9 mouse cellular contexts compared by ENCODE assay signal in the genomic region with DNA sequence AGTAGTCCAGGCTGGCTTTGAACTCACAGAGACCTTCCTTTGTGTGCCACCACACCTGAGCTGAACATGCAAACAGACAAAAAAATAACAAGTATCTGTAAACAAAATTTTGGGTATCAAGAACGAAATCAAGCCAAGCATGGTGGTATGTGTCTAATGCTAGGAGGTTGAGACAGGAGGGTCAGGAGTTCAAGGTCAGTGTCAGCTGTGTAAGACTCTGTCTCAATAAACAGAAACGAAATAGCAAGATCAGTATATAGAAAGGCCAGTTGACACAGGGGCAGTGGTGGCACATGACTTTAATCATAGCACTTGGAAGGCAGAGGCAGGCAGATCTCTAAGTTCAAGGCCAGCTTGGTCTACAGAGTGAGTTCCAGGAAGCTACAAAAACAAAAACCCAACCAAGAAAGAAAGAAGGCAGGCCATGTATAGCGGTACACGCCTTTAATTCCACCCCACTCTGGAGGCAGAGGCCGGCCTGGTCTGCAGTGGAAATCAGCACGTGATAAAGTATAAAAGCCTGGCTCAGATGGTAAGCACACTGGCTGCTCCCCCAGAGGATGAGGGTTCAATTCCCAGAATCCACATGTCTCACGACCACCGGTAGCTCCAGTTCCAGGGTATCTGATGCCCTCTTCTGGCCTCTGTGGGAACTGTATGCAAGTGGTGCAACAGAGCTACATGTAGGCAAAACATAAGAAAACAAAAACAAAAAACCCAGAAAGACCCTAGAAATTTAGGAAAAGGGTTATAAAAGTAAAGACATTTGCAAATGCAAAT. TPM values are rescaled to one million over a fixed set of nuclear protein-coding genes. Genes with fewer than 3 reads are reported as not detected.
DNase-seq lines count a peak whose midpoint lies in the region; ATAC-seq and TF ChIP-seq lines count a peak whose summit lies in the region.
"Had no signal": no experiment of that assay in that cellular context is flagged by ENCODE, and none has a peak within 500 bp of the region (broad histone marks: within the 10 kb centered on the region; RNA-seq: fewer than 3 reads in every experiment).

No protein-coding gene starts in this region.

- H3K27me3 ChIP-seq in forebrain, embryonic 10.5 days (ENCODE audit: poor library complexity, severe bottlenecking) = no peaks in the 10 kb centered on the region
- no peaks in the 10 kb centered on the region for H3K27me3 ChIP-seq in kidney, adult 2 months (replicated peaks; ENCODE audit: control insufficient read depth, insufficient read depth, low read length)
- no peaks in the 10 kb centered on the region for H3K27me3 ChIP-seq in lung, postnatal 0 days (replicated peaks; ENCODE audit: insufficient read depth, low read length)
- no peaks in the 10 kb centered on the region for H3K27me3 ChIP-seq in small intestine, adult 2 months (ENCODE audit: control insufficient read depth, insufficient read depth, low read length)
- H3K27me3 ChIP-seq: megakaryocyte, embryonic 14.5 days had no signal

- ATAC-seq in lung, postnatal 0 days = peak; percentile 26; the same call in 1 of the 2 replicates

- no peak overlapping the region for H3K4me3 ChIP-seq in forebrain, embryonic 10.5 days
- no peak overlapping the region for H3K4me3 ChIP-seq in kidney, adult 2 months (ENCODE audit: insufficient read depth, low read depth, low read length)
- no peak overlapping the region for H3K4me3 ChIP-seq in lung, postnatal 0 days (ENCODE audit: low read depth, low read length)
- H3K4me3 ChIP-seq in small intestine, adult 2 months (ENCODE audit: low read depth, low read length) = no peak overlapping the region
- H3K4me3 ChIP-seq: megakaryocyte, embryonic 14.5 days had no signal

- no peak overlapping the region for H3K27ac ChIP-seq in forebrain, embryonic 10.5 days
- no peak overlapping the region for H3K27ac ChIP-seq in kidney, adult 2 months (ENCODE audit: insufficient read depth, low read depth, low read length)
- H3K27ac ChIP-seq in lung, postnatal 0 days (ENCODE audit: low read length) = no peak overlapping the region
- H3K27ac ChIP-seq in small intestine, adult 2 months (ENCODE audit: insufficient read depth, low read depth, low read length) = no peak overlapping the region

- H3K4me2 ChIP-seq in lung, postnatal 0 days (replicated peaks; ENCODE audit: low read depth, low read length) = no peak overlapping the region

- no peak overlapping the region for H3K9ac ChIP-seq in lung, postnatal 0 days (replicated peaks; ENCODE audit: low read depth)

- H3K4me1 ChIP-seq in forebrain, embryonic 10.5 days = no peaks in the 10 kb centered on the region
- H3K4me1 ChIP-seq in kidney, adult 2 months (ENCODE audit: control insufficient read depth, insufficient read depth, low read length) = no peaks in the 10 kb centered on the region
- no peaks in the 10 kb centered on the region for H3K4me1 ChIP-seq in lung, postnatal 0 days (ENCODE audit: insufficient read depth, low read depth, low read length)
- no peaks in the 10 kb centered on the region for H3K4me1 ChIP-seq in small intestine, adult 2 months (ENCODE audit: control insufficient read depth, insufficient read depth, insufficient read length, low read length)

- no peaks in the 10 kb centered on the region for H3K9me3 ChIP-seq in forebrain, embryonic 10.5 days
- H3K9me3 ChIP-seq in lung, postnatal 0 days (ENCODE audit: low read length) = no peaks in the 10 kb centered on the region
- H3K9me3 ChIP-seq: megakaryocyte, embryonic 14.5 days had no signal

- peak; percentile 60 for TF ChIP-seq CTCF in kidney, adult 2 months (conservative IDR thresholded peaks at IDR 0.05; ENCODE audit: insufficient read depth, insufficient read length, low read depth, low read length)
- TF ChIP-seq CTCF in lung, postnatal 0 days (IDR thresholded peaks at IDR 0.05) = peak; percentile 74
- peak; percentile 68; the same call in 1 of the 2 replicates for TF ChIP-seq CTCF in small intestine, adult 2 months (IDR thresholded peaks at IDR 0.05; ENCODE audit: extremely low read depth, insufficient read length, insufficient replicate concordance, low read depth, low read length)

- H3K36me3 ChIP-seq in forebrain, embryonic 10.5 days (replicated peaks) = peaks cover 25% of the 10 kb centered on the region
- H3K36me3 ChIP-seq in kidney, adult 2 months (ENCODE audit: control insufficient read depth, insufficient read depth, low read length) = peaks cover 5% of the 10 kb centered on the region
- peaks cover 4% of the 10 kb centered on the region; the same call in 1 of the 2 replicates for H3K36me3 ChIP-seq in lung, postnatal 0 days (ENCODE audit: insufficient read depth, low read length)
- peaks cover 4% of the 10 kb centered on the region for H3K36me3 ChIP-seq in small intestine, adult 2 months (ENCODE audit: control insufficient read depth, insufficient read depth, low read length)

- DNase-seq in right cerebral cortex, adult 2 months (ENCODE audit: low spot score in 2 of 2) = peak; percentile 42 to 49
- no peak for DNase-seq in right cerebral cortex, postnatal 36 days (ENCODE audit: low spot score in 2 of 2)
- DNase-seq in adipocyte (ENCODE audit: low spot score) = peak; percentile 64
- peak; percentile 51 for DNase-seq in forebrain, embryonic 10.5 days (ENCODE audit: extremely low spot score, low spot score)
- DNase-seq in kidney, adult 2 months = peak; percentile 50
- peak; percentile 21 for DNase-seq in lung, postnatal 0 days (ENCODE audit: low spot score)
- no peak for DNase-seq in gastrocnemius, adult 8-10 months (ENCODE audit: low spot score in 2 of 2)

- no peak for TF ChIP-seq EP300 in lung, postnatal 0 days (IDR thresholded peaks at IDR 0.05)

- no peak for TF ChIP-seq POLR2A in kidney, adult 2 months (IDR thresholded peaks at IDR 0.05; ENCODE audit: low read depth, low read length)
- TF ChIP-seq POLR2A in small intestine, adult 2 months (IDR thresholded peaks at IDR 0.05; ENCODE audit: low read depth, low read length) = no peak

- 59% methylated on average over 8 of the region's 8 CpGs for WGBS in forebrain, embryonic 10.5 days
- WGBS in kidney, adult 2 months = 64% methylated on average over 8 of the region's 8 CpGs
- WGBS in lung, postnatal 0 days = 56% methylated on average over 8 of the region's 8 CpGs
- 63% methylated on average over 8 of the region's 8 CpGs for WGBS in small intestine, adult 2 months

RNA-seq across cellular contexts. Expression of a gene that starts 36.0 kb away (rescaled TPM):
- polyA plus RNA-seq in forebrain, embryonic 10.5 days (2016; fragmentation: Nextera tagmentation; extraction: Ambion mirVana) = 8.3 and 9.8 TPM in 2 replicates
- 15.7 and 17.5 TPM in 2 replicates for polyA plus RNA-seq in kidney, adult 2 months (2012; rRNA removed)
- polyA plus RNA-seq in lung, postnatal 0 days (2015; fragmentation: Nextera tagmentation; extraction: Ambion mirVana) = 10.0 TPM in 2 replicates
- polyA plus RNA-seq in small intestine, adult 2 months (2012; rRNA removed) = 18.3 and 22.3 TPM in 2 replicates
- 1 to 10 TPM; 5.0 to 7.6 (median 5.9) TPM for total RNA-seq in gastrocnemius, adult 8-10 months (2022)

RNA-seq across cellular contexts. Expression of a gene that starts 59.4 kb away (rescaled TPM):
- 9.9 and 11.0 TPM in 2 replicates for polyA plus RNA-seq in forebrain, embryonic 10.5 days (2016; fragmentation: Nextera tagmentation; extraction: Ambion mirVana)
- polyA plus RNA-seq in kidney, adult 2 months (2012; rRNA removed) = 12.7 and 13.6 TPM in 2 replicates
- polyA plus RNA-seq in lung, postnatal 0 days (2015; fragmentation: Nextera tagmentation; extraction: Ambion mirVana) = 6.3 and 6.5 TPM in 2 replicates
- polyA plus RNA-seq in small intestine, adult 2 months (2012; rRNA removed) = 1.6 and 1.9 TPM in 2 replicates
- 100 to 1,000 TPM; 785 to 946 (median 837) TPM for total RNA-seq in gastrocnemius, adult 8-10 months (2022)

Comparison
In these comparisons a context has a peak if more than half of its experiments do, and no peak if none do; other contexts are left out.
1. DNase-seq: peak in right cerebral cortex, adult 2 months (2 of 2), adipocyte (single experiment), forebrain, embryonic 10.5 days (single experiment), kidney, adult 2 months (single experiment) and lung, postnatal 0 days (single experiment); none in right cerebral cortex, postnatal 36 days (0 of 2) and gastrocnemius, adult 8-10 months (0 of 2).
2. Peak in every context shown above with its lines, with median percentiles within 50 percentile points of each other: CTCF ChIP-seq.